Mouse (Mus musculus): ENCODE measurements around the gene Tigd3. TPM values are rescaled to one million over a fixed set of nuclear protein-coding genes. Genes with fewer than 3 reads are reported as not detected.
"Not testable (repeated sequence)": the region's sequence is repeated elsewhere in the genome, so short reads cannot be mapped to it uniquely, and the experiment has no call there.

Tigd3 gene
- total RNA-seq, 4 experiments from 2014 or later = 0.23 to 0.50 (median 0.34) TPM

GRCm38 (mm10) chr19:5922119-5922942, 28.4 kb upstream of the Tigd3 start:
- DNase-seq (ENCODE audit: low spot score) = peak; percentile 76

GRCm38 (mm10) chr19:5921715-5922114, 27.8 kb upstream of the Tigd3 start:
- peak; percentile 50 for DNase-seq (ENCODE audit: low spot score)

- DNase-seq (ENCODE audit: low spot score) = no peak
These were observed 19.2 kb upstream of the Tigd3 start, which contains the start of gene Dpf2 for GRCm38 (mm10) chr19:5913007-5913719. Gene Dpf2, minus strand, starts transcription at chr19:5913010.

- peak; percentile 99 for DNase-seq (ENCODE audit: low spot score)
These were observed 18.4 kb upstream of the Tigd3 start for GRCm38 (mm10) chr19:5912103-5913006.

- no peak for DNase-seq (ENCODE audit: low spot score)
These were observed 17.6 kb upstream of the Tigd3 start for GRCm38 (mm10) chr19:5911430-5912102.

GRCm38 (mm10) chr19:5910221-5910620, 16.3 kb upstream of the Tigd3 start:
- no peak for DNase-seq (ENCODE audit: low spot score)

GRCm38 (mm10) chr19:5907275-5907674, 13.3 kb upstream of the Tigd3 start:
- DNase-seq (ENCODE audit: low spot score) = no peak

GRCm38 (mm10) chr19:5893282-5894001, 507 bp downstream of the Tigd3 start:
- no peak for DNase-seq (ENCODE audit: low spot score)

- DNase-seq (ENCODE audit: low spot score) = no peak
These were observed 1.2 kb downstream of the Tigd3 start for GRCm38 (mm10) chr19:5892735-5893134.

- DNase-seq (ENCODE audit: low spot score) = no peak
These were observed 1.7 kb downstream of the Tigd3 start for GRCm38 (mm10) chr19:5892262-5892661.

- no peak for DNase-seq (ENCODE audit: low spot score)
These were observed 2.3 kb downstream of the Tigd3 start for GRCm38 (mm10) chr19:5891521-5892258.

- DNase-seq (ENCODE audit: low spot score) = no peak
These were observed 4.7 kb downstream of the Tigd3 start for GRCm38 (mm10) chr19:5889211-5889610.

GRCm38 (mm10) chr19:5887234-5887815, 6.6 kb downstream of the Tigd3 start:
- no peak for DNase-seq (ENCODE audit: low spot score)

- DNase-seq (ENCODE audit: low spot score) = no peak
These were observed 8.1 kb downstream of the Tigd3 start for GRCm38 (mm10) chr19:5885838-5886237.

- DNase-seq (ENCODE audit: low spot score) = no peak
These were observed 10.0 kb downstream of the Tigd3 start for GRCm38 (mm10) chr19:5883935-5884334.

GRCm38 (mm10) chr19:5882079-5882478, 11.9 kb downstream of the Tigd3 start:
- DNase-seq (ENCODE audit: low spot score) = not testable (repeated sequence)

- DNase-seq (ENCODE audit: low spot score) = no peak
These were observed 12.8 kb downstream of the Tigd3 start for GRCm38 (mm10) chr19:5881155-5881554.

GRCm38 (mm10) chr19:5879735-5880134, 14.2 kb downstream of the Tigd3 start:
- DNase-seq (ENCODE audit: low spot score) = no peak

- DNase-seq (ENCODE audit: low spot score) = no peak
These were observed 15.0 kb downstream of the Tigd3 start for GRCm38 (mm10) chr19:5878916-5879315.

- DNase-seq (ENCODE audit: low spot score) = no peak
These were observed 15.6 kb downstream of the Tigd3 start for GRCm38 (mm10) chr19:5878362-5878722.

All from heart, adult 8-10 months (tissue).